Mouse (Mus musculus) lung, postnatal 0 days (tissue): ENCODE measurements around the gene Abcg5. TPM values are rescaled to one million over a fixed set of nuclear protein-coding genes. Genes with fewer than 3 reads are reported as not detected.

Experiments used
- ATAC-seq: fragments of 200-750 bp; cut with Nextera tagmentation; 2 replicates; pipeline ENCODE4 v1.8.0; 2017; ENCODE audit warnings: moderate library complexity
- DNase-seq: peaks from one replicate; pipeline ENCODE4 v3.0.0-alpha.2; 2016; ENCODE audit warnings: low spot score
- H3K27ac ChIP-seq: fragments of 300-500 bp; sonication (generic); 2 replicates; pipeline ENCODE4 v1.5.1; 2014; ENCODE audit warnings: antibody characterized with exemption, mild to moderate bottlenecking, low read length, mixed read lengths
- H3K27me3 ChIP-seq: fragments of 300-500 bp; sonication (generic); replicated peaks from 2 replicates; pipeline ENCODE4 v1.6.1; 2014; ENCODE audit warnings: low read length, mixed read lengths; ENCODE audit not compliant: insufficient read depth
- H3K36me3 ChIP-seq: fragments of 300-500 bp; sonication (generic); 2 replicates; pipeline ENCODE4 v1.6.1; 2014; ENCODE audit warnings: low read length, mixed read lengths; ENCODE audit not compliant: insufficient read depth
- H3K4me1 ChIP-seq: fragments of 300-500 bp; sonication (generic); 2 replicates; pipeline ENCODE4 v1.6.1; 2014; ENCODE audit warnings: antibody characterized with exemption, low read depth, low read length, mixed read lengths; ENCODE audit not compliant: insufficient read depth
- H3K4me2 ChIP-seq: fragments of 300-500 bp; sonication (generic); replicated peaks from 2 replicates; pipeline ENCODE4 v1.6.1; 2014; ENCODE audit warnings: low read depth, mild to moderate bottlenecking, low read length, moderate library complexity, mixed read lengths
- H3K4me3 ChIP-seq: fragments of 300-500 bp; sonication (generic); 2 replicates; pipeline ENCODE4 v1.5.1; 2014; ENCODE audit warnings: low read depth, low read length
- H3K9ac ChIP-seq: fragments of 300-500 bp; sonication (generic); replicated peaks from 2 replicates; pipeline ENCODE4 v1.6.1; 2014; ENCODE audit warnings: low read depth, mild to moderate bottlenecking
- H3K9me3 ChIP-seq: fragments of 300-500 bp; sonication (generic); 2 replicates; pipeline ENCODE4 v1.6.1; 2016; ENCODE audit warnings: low read length, mixed read lengths
- CTCF ChIP-seq: IDR thresholded peaks from 2 replicates; pipeline ENCODE4 v1.5.1; 2016; ENCODE audit warnings: antibody characterized with exemption, mild to moderate bottlenecking
- EP300 ChIP-seq: IDR thresholded peaks from 2 replicates; pipeline ENCODE4 v1.6.1; 2016; ENCODE audit warnings: antibody characterized with exemption, mild to moderate bottlenecking, control low read depth
- WGBS: fragments of 180-500 bp; shearing (Covaris S2); extraction: QIAGEN DNeasy Blood & Tissue Kit; methylation state at CpG from one replicate; pipeline ENCODE4 v1.1.7; 2014; 5-methylcytosine and 5-hydroxymethylcytosine counted together
- polyA plus RNA-seq: library from polyadenylated mRNA; unstranded; fragments of >200 nt; fragmentation: Nextera tagmentation; extraction: Ambion mirVana; gene quantifications from 2 replicates; pipeline ENCODE4 v1.2.1, GENCODE M21; 2015

Gene Abcg5
- 0.40 and 0.61 TPM in 2 replicates for polyA plus RNA-seq

DNA sequence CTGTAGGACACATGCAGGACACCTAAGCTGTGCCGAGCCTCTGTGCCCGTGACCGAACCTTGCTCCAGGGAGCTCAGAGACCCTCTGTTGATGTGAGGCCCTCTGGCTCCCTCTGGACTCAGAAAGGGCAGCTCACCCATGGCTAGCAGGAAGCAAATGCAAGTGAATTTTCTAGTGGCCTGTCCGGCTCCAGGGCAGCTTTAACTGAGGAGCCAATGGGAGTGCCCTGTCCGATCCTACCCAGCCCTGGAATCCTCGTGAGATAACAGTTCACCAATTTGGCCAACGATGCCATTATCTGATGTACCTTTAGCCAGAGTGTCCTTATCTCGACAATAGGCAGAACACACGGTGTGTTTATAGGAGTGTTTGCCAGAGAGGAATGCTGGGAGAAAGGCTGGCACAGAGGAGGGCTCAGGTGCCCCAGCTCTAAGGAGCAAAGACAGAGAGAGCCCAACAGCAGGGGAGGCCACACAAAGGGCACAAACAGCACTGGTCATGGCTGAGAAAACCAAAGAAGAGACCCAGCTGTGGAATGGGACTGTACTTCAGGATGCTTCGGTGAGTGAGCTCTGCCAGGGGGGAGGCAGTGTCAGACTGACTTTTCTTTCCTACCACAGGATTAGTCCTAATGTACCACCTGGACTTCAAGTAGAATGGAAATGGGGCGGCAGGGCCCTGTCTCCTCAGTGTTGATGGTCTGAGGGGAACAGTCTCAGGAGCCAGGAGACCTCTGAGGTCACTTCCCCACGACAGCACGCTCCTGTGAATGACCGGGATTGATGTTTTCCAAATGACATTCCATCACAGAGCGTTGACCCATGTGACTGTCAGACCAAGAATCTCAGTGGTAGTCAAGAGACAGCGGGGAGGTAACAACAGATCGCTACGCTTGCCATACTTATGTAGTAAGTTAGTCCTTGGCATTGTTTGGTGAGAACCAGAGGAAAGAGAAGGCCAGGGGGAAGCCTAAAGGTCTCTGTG is at the start of gene Abcg5:
TSS of gene Abcg5 (minus strand) at position 278 of the 984 bp plus-strand sequence.
- no peaks in the 10 kb centered on the region for H3K27me3 ChIP-seq
- ATAC-seq: no peak
- no peak for DNase-seq
- no peak within 1 kb of the TSS for H3K9ac ChIP-seq
- no peaks in the 10 kb centered on the region for H3K4me1 ChIP-seq
- no peak within 1 kb of the TSS for H3K27ac ChIP-seq
- H3K36me3 ChIP-seq: no peaks in the 10 kb centered on the region
- no peak within 1 kb of the TSS for H3K4me2 ChIP-seq
- H3K9me3 ChIP-seq: no peaks in the 10 kb centered on the region
- TF ChIP-seq EP300: no peak
- TF ChIP-seq CTCF: no peak
- WGBS: 67% methylated on average over 18 of the region's 18 CpGs
- H3K4me3 ChIP-seq: no peak within 1 kb of the TSS

DNA sequence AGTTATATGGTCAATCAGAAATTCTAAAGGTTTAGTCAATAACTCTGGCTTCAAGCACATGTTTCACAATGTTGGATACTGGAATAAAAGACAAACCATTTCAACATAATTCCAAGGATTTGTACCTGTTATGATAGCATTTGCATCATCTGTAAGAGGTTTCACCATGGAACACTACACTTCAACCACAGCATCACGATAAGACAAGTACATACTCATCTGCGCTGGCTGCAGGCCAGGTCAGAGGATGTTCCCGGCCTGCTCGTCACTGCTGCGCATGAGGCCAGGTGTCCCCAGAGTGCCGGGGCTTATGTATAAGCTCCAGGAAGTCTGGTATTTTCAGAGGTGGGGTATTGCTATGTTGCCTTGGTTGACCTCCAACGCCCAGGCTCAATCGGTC is 49.8 kb upstream of the Abcg5 start:
- DNase-seq (no peak), ATAC-seq (no peak)
- Histone ChIP-seq H3K27me3 (no peaks in the 10 kb centered on the region), H3K4me2 (no peak overlapping the region), H3K9me3 (no peaks in the 10 kb centered on the region), H3K4me3 (no peak overlapping the region), H3K27ac (no peak overlapping the region), H3K9ac (no peak overlapping the region), H3K4me1 (no peaks in the 10 kb centered on the region), H3K36me3 (no peaks in the 10 kb centered on the region)
- WGBS: 82% methylated on average over 8 of the region's 8 CpGs
- TF ChIP-seq CTCF: no peak
- no peak for TF ChIP-seq EP300

DNA sequence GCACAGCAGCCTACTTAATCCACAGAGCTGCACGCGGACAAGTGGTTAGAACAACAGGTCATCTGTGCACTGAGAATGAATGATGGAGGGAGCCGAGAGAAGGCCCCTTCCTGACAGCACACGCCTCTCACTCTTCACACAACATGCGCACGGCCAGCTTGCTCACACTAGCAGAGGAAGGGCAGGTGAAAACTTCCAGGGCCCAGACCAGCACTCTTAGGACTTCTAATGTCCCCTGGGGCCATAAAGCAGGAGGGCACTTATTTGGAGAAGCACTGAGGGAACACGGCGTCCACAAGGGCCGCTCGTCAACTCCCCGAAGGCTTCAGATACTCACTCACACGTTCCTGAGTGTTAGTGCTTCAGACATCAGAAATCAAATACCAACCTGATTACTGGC is 48.5 kb upstream of the Abcg5 start:
- no peaks in the 10 kb centered on the region; the same call in 1 of the 2 replicates for H3K36me3 ChIP-seq
- H3K9ac ChIP-seq: no peak overlapping the region
- no peak overlapping the region for H3K4me3 ChIP-seq
- TF ChIP-seq EP300 (no peak), CTCF (no peak)
- no peak overlapping the region for H3K27ac ChIP-seq
- no peak for ATAC-seq
- H3K4me1 ChIP-seq: no peaks in the 10 kb centered on the region
- no peaks in the 10 kb centered on the region for H3K27me3 ChIP-seq
- H3K4me2 ChIP-seq: no peak overlapping the region
- no peak for DNase-seq
- H3K9me3 ChIP-seq: no peaks in the 10 kb centered on the region
- 88% methylated on average over 12 of the region's 12 CpGs for WGBS

DNA sequence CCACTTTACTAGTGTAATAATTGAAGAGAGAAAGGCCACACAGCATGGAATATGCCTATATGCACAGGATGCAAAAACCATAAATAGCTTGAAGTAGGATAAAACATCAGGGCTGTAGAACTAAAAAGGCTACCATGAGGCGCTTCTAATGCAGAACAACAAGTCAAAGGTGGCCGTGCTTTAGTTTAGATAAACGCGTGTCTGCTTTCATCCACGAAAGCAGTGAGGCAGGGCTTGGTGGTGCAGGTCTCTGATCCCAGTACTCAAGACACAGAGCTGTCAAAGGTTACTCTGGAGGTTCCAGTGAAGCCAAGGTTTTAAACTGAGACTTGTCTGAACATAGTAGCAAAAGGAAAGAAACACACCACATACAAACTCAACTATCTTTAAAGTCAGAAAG is 46.3 kb upstream of the Abcg5 start:
- H3K9me3 ChIP-seq: no peaks in the 10 kb centered on the region
- ATAC-seq (no peak), DNase-seq (no peak)
- H3K9ac ChIP-seq: no peak overlapping the region
- no peak overlapping the region for H3K4me3 ChIP-seq
- H3K27me3 ChIP-seq: no peaks in the 10 kb centered on the region
- TF ChIP-seq EP300 (no peak), CTCF (no peak)
- no peaks in the 10 kb centered on the region for H3K4me1 ChIP-seq
- H3K27ac ChIP-seq: no peak overlapping the region
- H3K36me3 ChIP-seq: peaks cover 3% of the 10 kb centered on the region; the same call in 1 of the 2 replicates
- WGBS: 83% methylated on average over 5 of the region's 5 CpGs
- H3K4me2 ChIP-seq: no peak overlapping the region

DNA sequence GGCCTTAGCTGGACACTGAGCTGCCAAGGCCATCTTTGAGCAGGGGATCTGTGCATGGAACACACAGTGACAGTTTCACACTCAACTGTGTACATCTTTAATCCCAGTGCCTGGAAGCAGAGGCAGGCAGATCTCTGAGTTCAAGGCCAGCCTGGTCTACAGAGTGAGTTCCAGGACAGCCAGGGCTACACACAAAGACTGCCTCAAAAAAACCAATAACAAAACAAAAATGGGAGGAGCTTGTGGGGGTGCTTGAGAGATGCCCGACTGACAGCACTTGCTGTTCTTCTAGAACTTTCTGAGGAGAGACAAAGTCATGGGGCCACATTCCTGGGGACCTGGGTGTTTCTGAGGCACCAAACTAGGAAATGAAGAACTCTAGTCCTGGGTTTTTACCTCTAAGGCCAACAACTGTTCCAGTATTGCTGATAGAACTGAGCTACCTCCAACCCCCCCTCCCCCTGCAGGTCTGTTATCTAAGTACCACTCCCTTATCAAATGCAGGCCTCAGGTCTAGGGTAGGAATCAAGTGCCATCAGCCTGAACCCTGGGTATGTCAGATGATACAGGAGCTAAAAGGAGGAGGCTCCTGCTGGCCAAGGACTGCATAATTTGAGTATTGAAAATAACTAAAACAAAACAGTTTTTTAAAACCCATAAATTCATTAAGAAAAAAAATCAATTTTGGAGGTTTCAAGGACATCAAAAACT is 45.5 kb upstream of the Abcg5 start:
- H3K27ac ChIP-seq: no peak overlapping the region
- H3K36me3 ChIP-seq: peaks cover 3% of the 10 kb centered on the region; the same call in 1 of the 2 replicates
- TF ChIP-seq CTCF: no peak
- TF ChIP-seq EP300: no peak

DNA sequence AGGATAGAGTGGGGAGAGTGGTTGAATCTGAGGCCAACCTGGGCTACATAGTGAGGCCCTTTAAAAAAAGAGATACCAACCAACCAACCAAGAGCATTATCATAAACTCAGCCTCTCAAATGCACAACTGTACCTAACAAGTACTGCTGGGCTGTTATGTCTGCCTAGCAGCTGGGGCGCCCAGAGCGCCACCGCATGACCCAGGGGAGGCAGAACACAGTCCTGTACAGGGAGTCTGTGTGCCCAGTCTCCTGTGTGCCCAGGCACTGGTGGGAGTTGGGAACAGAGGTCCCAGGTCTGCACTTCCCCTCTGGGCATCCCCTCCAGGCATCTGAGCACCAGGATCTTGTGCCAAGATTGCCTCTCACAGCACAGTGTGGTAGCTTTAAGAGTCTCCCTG is 42.4 kb upstream of the Abcg5 start:
- no peak overlapping the region for H3K4me3 ChIP-seq
- no peaks in the 10 kb centered on the region for H3K9me3 ChIP-seq
- H3K9ac ChIP-seq: no peak overlapping the region
- no peaks in the 10 kb centered on the region for H3K27me3 ChIP-seq
- no peak for TF ChIP-seq CTCF
- no peak for TF ChIP-seq EP300
- H3K36me3 ChIP-seq: peaks cover 3% of the 10 kb centered on the region; the same call in 1 of the 2 replicates
- 100% methylated on average over 3 of the region's 3 CpGs for WGBS
- no peak overlapping the region for H3K27ac ChIP-seq
- DNase-seq (no peak), ATAC-seq (no peak)
- no peak overlapping the region for H3K4me2 ChIP-seq
- H3K4me1 ChIP-seq: no peaks in the 10 kb centered on the region

More for the DNA sequence above, 45.5 kb upstream of the Abcg5 start:
- WGBS: 52% methylated on average over 1 of the region's 1 CpGs
- ATAC-seq (no peak), DNase-seq (no peak)
- Histone ChIP-seq H3K4me1 (no peaks in the 10 kb centered on the region), H3K4me2 (no peak overlapping the region), H3K9ac (no peak overlapping the region), H3K9me3 (no peaks in the 10 kb centered on the region), H3K4me3 (no peak overlapping the region), H3K27me3 (no peaks in the 10 kb centered on the region)
